Mouse (Mus musculus): ENCODE data around the gene Zfp335. TPM values are rescaled to one million over a fixed set of nuclear protein-coding genes. Genes with fewer than 3 reads are reported as not detected.
A peak's percentile ranks its signal among the peaks of the same experiment; 100 is the strongest.

Zfp335 gene
- polyA plus RNA-seq, 1 experiment = 9.8 TPM

DNA sequence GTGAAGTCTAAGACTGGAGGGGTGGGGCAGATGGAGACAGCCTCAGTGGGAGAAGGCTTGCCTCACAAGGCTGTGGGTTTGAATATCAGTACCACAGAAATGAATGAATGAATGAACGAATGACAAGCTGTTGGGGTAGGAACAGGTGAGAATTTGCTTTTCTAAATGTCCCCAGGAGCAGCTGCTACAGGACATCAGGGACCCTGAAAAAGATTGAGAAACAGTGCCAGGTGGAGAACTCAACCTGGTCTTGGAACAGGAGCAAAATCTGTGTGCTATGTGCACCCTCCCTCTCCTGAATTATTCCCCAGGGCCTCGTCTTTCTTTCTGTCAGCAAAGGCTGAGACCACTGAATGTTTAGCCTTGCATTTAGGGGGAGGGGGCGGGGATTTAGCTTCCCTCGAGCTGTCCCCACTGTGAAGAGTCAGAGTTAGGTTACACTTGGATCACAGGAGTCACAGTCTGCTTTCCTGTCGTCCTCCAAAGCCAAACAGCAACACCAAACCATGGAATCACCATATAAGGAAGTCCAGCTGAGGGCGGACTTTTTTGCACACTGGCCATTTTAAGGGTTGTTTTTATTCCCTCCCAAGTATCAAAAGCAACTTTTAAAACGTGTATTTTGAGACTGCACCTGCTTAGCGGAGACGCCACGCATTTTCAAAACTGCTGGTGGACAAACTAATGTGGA lies 28.7 kb upstream of the Zfp335 start, which contains the start of gene Mmp9:
TSS of gene Mmp9 (plus strand) at position 641 of the 691 bp plus-strand sequence.
- H3K4me3 ChIP-seq (ENCODE audit: control insufficient read depth, low read depth, low read length) = no peak within 1 kb of the TSS
- no peaks in the 10 kb centered on the region for H3K36me3 ChIP-seq (ENCODE audit: control insufficient read depth, insufficient read depth, low read length)
- H3K27me3 ChIP-seq (ENCODE audit: control insufficient read depth, insufficient read depth, low read length) = no peaks in the 10 kb centered on the region
- no peak within 1 kb of the TSS for H3K27ac ChIP-seq (ENCODE audit: control insufficient read depth, insufficient read depth, low read depth, low read length)
- no peak for TF ChIP-seq POLR2A (IDR thresholded peaks at IDR 0.05; ENCODE audit: control insufficient read depth, low read depth, low read length)
- no peak for TF ChIP-seq CTCF (IDR thresholded peaks at IDR 0.05; ENCODE audit: control insufficient read depth, insufficient read depth, insufficient replicate concordance, low read depth, low read length)
- H3K4me1 ChIP-seq (ENCODE audit: control insufficient read depth, insufficient read depth, low read length) = peaks cover 14% of the 10 kb centered on the region

DNA sequence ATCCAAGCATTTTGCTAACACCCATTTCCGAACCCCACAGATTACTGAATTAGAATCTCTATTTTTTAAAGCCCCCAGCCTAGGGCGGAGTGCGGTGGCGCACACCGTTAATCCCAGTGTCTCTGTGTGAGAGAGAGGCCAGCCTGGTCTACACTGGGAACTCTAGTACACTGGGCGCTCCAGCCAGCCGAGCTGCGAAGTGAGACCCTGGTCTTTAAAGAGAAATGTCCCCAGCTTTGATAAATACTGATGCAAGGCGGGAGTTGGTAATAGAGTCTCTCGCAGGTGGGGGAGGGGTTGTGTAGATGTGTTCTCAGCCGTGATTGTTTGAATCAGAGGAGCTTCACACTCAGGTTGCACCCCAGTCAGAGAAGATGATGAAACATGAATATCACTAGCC lies 27.5 kb upstream of the Zfp335 start:
- TF ChIP-seq POLR2A (IDR thresholded peaks at IDR 0.05; ENCODE audit: control insufficient read depth, low read depth, low read length) (no peak), CTCF (IDR thresholded peaks at IDR 0.05; ENCODE audit: control insufficient read depth, insufficient read depth, insufficient replicate concordance, low read depth, low read length) (no peak)
- Histone ChIP-seq H3K27ac (ENCODE audit: control insufficient read depth, insufficient read depth, low read depth, low read length) (no peak overlapping the region), H3K36me3 (ENCODE audit: control insufficient read depth, insufficient read depth, low read length) (no peaks in the 10 kb centered on the region), H3K4me1 (ENCODE audit: control insufficient read depth, insufficient read depth, low read length) (peaks cover 14% of the 10 kb centered on the region), H3K4me3 (ENCODE audit: control insufficient read depth, low read depth, low read length) (peak overlapping the region; percentile 44), H3K27me3 (ENCODE audit: control insufficient read depth, insufficient read depth, low read length) (no peaks in the 10 kb centered on the region)

DNA sequence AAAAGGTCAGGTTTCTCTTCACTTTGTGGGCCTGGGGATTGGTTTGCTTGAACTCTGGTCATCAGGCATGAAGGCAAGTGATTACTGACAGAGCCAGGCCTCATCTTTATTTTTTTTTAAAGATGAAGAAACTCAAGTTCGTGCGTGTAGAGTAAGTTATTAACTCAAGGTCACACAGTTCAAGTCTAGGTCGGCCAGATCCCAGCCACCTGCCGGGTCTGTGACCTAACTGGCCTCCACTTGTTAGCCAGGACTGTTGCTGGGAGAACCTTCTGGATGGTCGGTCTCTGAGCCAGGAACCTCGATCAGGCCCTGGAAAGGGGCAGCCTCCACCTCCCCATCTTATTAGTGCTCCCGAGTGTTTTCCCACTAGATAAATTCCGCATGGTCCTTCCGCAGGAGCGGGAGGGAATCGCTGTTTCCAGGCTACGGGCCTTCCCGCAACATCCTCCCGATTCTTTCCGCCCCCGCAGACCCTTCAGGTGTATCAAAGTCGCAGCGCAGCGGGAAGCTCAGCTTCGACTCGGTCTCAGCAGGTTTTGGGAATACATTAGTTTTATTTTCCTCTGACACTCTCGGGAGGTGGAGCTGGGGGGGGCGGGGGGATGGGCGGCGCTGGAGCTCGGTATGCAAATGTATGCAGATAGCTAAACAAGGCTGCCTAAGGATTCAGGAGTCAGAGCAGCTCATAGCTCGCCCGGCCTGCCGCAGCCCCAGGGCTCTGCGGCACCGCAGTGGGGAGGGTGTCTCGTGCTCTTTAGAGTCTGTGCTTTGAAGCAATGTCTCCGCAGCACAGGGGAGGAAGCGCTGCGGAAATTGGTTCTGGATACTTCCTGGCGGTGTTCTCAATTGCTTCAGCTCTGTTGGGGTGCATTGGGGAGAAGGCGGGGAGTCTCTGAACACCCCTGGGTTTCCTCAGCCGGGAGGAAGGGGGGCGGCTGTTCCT lies 26.9 kb upstream of the Zfp335 start:
- Histone ChIP-seq H3K4me3 (ENCODE audit: control insufficient read depth, low read depth, low read length) (peak overlapping the region; percentile 44), H3K27ac (ENCODE audit: control insufficient read depth, insufficient read depth, low read depth, low read length) (no peak overlapping the region), H3K27me3 (ENCODE audit: control insufficient read depth, insufficient read depth, low read length) (no peaks in the 10 kb centered on the region), H3K36me3 (ENCODE audit: control insufficient read depth, insufficient read depth, low read length) (no peaks in the 10 kb centered on the region), H3K4me1 (ENCODE audit: control insufficient read depth, insufficient read depth, low read length) (peaks cover 14% of the 10 kb centered on the region)
- no peak for TF ChIP-seq CTCF (IDR thresholded peaks at IDR 0.05; ENCODE audit: control insufficient read depth, insufficient read depth, insufficient replicate concordance, low read depth, low read length)
- no peak for TF ChIP-seq POLR2A (IDR thresholded peaks at IDR 0.05; ENCODE audit: control insufficient read depth, low read depth, low read length)

DNA sequence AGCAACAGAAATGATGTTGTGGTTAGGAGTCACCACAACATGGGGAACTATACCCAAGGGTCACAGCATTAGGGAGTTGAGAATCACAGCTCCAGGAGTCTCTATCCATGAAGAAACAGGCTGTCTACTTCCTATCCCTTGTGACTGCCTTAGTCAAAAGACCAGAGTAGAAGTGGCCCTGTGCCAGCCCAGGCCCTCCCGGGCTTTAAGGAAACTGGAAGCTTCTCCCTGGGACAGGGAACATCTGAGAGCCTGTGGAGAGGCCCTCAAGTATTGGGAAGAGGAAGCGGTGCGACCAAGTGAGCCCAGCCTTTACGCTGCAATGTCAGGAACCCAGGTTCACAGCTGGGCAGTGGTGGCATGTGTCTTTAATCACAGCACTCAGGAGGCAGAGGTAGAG lies 24.4 kb upstream of the Zfp335 start:
- peaks cover 14% of the 10 kb centered on the region for H3K4me1 ChIP-seq (ENCODE audit: control insufficient read depth, insufficient read depth, low read length)
- H3K36me3 ChIP-seq (ENCODE audit: control insufficient read depth, insufficient read depth, low read length) = no peaks in the 10 kb centered on the region
- no peak overlapping the region for H3K27ac ChIP-seq (ENCODE audit: control insufficient read depth, insufficient read depth, low read depth, low read length)
- no peak for TF ChIP-seq POLR2A (IDR thresholded peaks at IDR 0.05; ENCODE audit: control insufficient read depth, low read depth, low read length)
- no peak for TF ChIP-seq CTCF (IDR thresholded peaks at IDR 0.05; ENCODE audit: control insufficient read depth, insufficient read depth, insufficient replicate concordance, low read depth, low read length)
- H3K4me3 ChIP-seq (ENCODE audit: control insufficient read depth, low read depth, low read length) = no peak overlapping the region
- no peaks in the 10 kb centered on the region for H3K27me3 ChIP-seq (ENCODE audit: control insufficient read depth, insufficient read depth, low read length)

DNA sequence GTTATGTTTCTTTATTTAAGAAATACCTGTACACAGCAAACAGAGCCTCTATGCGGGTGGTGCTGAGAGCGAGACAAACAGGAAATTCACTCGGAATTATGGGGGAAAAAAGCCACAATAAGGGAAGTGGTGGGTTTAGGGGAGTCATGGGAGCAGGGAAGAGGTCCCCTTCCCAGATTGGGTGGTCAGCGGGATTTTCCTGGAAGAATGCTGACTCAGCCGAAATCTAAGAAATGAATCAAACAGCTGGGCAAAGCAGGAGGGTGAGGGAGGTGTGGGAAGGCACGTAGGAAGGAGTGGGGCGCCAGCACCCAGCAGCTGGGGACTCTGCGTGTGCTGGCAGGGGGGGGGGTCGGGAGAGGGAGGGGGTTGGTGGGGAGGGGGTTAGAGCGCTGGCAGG lies 22.0 kb upstream of the Zfp335 start:
- Histone ChIP-seq H3K27me3 (ENCODE audit: control insufficient read depth, insufficient read depth, low read length) (no peaks in the 10 kb centered on the region), H3K36me3 (ENCODE audit: control insufficient read depth, insufficient read depth, low read length) (no peaks in the 10 kb centered on the region)
- TF ChIP-seq POLR2A (IDR thresholded peaks at IDR 0.05; ENCODE audit: control insufficient read depth, low read depth, low read length) = no peak
- TF ChIP-seq CTCF (IDR thresholded peaks at IDR 0.05; ENCODE audit: control insufficient read depth, insufficient read depth, insufficient replicate concordance, low read depth, low read length) = no peak

DNA sequence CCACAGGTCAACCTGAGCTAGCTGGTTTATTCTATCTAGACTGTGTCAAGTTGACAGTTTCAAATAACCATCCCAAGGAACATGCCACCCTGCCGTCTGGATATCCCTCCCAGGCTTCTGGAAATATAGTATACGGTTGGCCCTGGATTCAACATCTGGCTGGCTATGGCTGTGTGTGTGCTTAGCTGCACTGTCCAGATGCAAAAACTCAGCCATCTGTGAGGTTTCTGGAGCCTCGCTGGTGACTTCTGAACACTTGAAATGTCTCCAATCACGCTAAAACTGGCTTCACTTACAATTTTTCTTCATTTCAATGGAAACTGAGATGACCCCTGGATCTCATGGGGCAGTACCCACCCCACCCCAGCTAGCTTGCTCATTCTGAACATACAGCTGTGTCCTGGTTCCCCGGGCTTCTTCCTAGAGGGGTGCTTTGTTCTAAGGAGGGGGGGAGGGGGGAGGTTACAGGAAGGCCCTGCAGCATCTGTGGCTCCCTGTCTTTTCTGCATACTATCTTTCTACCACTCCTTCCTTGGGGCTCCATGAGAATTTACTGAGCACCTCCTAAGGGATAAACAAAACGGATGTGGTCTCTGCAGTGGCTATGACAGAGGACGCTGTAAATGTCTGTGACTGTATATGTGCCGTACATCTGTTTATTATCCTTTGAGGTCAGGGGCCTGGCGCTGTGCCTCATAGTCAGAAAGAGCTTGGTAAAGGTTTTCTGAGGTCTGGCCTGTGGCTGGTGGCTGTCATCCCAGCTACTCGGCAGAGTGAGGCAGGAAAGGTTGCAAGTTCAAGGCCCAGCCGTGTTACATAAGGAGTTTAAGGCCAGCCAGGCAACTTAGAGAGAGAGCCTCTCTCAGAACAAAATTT lies 19.4 kb upstream of the Zfp335 start:
- H3K27ac ChIP-seq (ENCODE audit: control insufficient read depth, insufficient read depth, low read depth, low read length) = no peak overlapping the region
- no peak overlapping the region for H3K4me3 ChIP-seq (ENCODE audit: control insufficient read depth, low read depth, low read length)
- H3K27me3 ChIP-seq (ENCODE audit: control insufficient read depth, insufficient read depth, low read length) = no peaks in the 10 kb centered on the region
- TF ChIP-seq CTCF (IDR thresholded peaks at IDR 0.05; ENCODE audit: control insufficient read depth, insufficient read depth, insufficient replicate concordance, low read depth, low read length) (no peak), POLR2A (IDR thresholded peaks at IDR 0.05; ENCODE audit: control insufficient read depth, low read depth, low read length) (no peak)
- H3K36me3 ChIP-seq (ENCODE audit: control insufficient read depth, insufficient read depth, low read length) = no peaks in the 10 kb centered on the region
- no peaks in the 10 kb centered on the region for H3K4me1 ChIP-seq (ENCODE audit: control insufficient read depth, insufficient read depth, low read length)

More for the DNA sequence above, 22.0 kb upstream of the Zfp335 start:
- peaks cover 3% of the 10 kb centered on the region; the same call in 1 of the 2 replicates for H3K4me1 ChIP-seq (ENCODE audit: control insufficient read depth, insufficient read depth, low read length)
- no peak overlapping the region for H3K4me3 ChIP-seq (ENCODE audit: control insufficient read depth, low read depth, low read length)
- no peak overlapping the region for H3K27ac ChIP-seq (ENCODE audit: control insufficient read depth, insufficient read depth, low read depth, low read length)
